Mouse (Mus musculus): ENCODE measurements around the gene Rnf38. TPM values are rescaled to one million over a fixed set of nuclear protein-coding genes. Genes with fewer than 3 reads are reported as not detected.

The Rnf38 gene
- polyA plus RNA-seq, 1 experiment from 2014 or later: 40.6 TPM

Small RNA genes lying within 50 kb of the gene (microRNA-seq; reads per million reads assigned to microRNA genes)
- not detected for gene Mir5106

Other genes starting within 250 kb of the Rnf38 start
- 331 and 334 TPM in 2 replicates for gene Clta, start 229.3 kb downstream of the Rnf38 start, polyA plus RNA-seq (2015; fragmentation: Nextera tagmentation; extraction: Ambion mirVana)
- 25.5 and 29.3 TPM in 2 replicates for gene Gne, start 149.6 kb downstream of the Rnf38 start, polyA plus RNA-seq (2015; fragmentation: Nextera tagmentation; extraction: Ambion mirVana)
- 5.5 and 7.3 TPM in 2 replicates for gene Melk, start 67.1 kb upstream of the Rnf38 start, polyA plus RNA-seq (2015; fragmentation: Nextera tagmentation; extraction: Ambion mirVana)